ENCODE assay signal across 8 mouse cellular contexts in genomic region chr10:89685391-89686138, GRCm38 (mm10). TPM values are rescaled to one million over a fixed set of nuclear protein-coding genes. Genes with fewer than 3 reads are reported as not detected.
DNase-seq lines count a peak whose midpoint lies in the region; ATAC-seq lines count a peak whose summit lies in the region.

No protein-coding gene starts in this region.

- no peaks in the 10 kb centered on the region for H3K9me3 ChIP-seq in heart, embryonic 10.5 days
- H3K9me3 ChIP-seq in limb, embryonic 12.5 days = no peaks in the 10 kb centered on the region
- no peaks in the 10 kb centered on the region for H3K9me3 ChIP-seq in midbrain, embryonic 15.5 days

- peaks cover 6% of the 10 kb centered on the region; the same call in 1 of the 2 replicates for H3K36me3 ChIP-seq in heart, embryonic 10.5 days
- H3K36me3 ChIP-seq in limb, embryonic 12.5 days = 0 out of 2 replicates have a peak, but pooled peaks cover 7% of the 10 kb centered on the region
- no peaks in the 10 kb centered on the region for H3K36me3 ChIP-seq in midbrain, embryonic 15.5 days (replicated peaks)

- peak overlapping the region; percentile 100 for H3K4me3 ChIP-seq in heart, embryonic 10.5 days
- peak overlapping the region; percentile 97 for H3K4me3 ChIP-seq in limb, embryonic 12.5 days (replicated peaks)
- H3K4me3 ChIP-seq in midbrain, embryonic 15.5 days = peak overlapping the region; percentile 94

- peak; percentile 87 for DNase-seq in heart, embryonic 10.5 days (ENCODE audit: low spot score)
- no peak for DNase-seq in heart, postnatal 25 days (ENCODE audit: low spot score)
- DNase-seq in A20 (ENCODE audit: low read depth, low spot score) (peak; percentile 39), adipocyte (ENCODE audit: low spot score) (peak; percentile 18)
- no peak for DNase-seq in frontal cortex, postnatal 10 days (ENCODE audit: low spot score in 2 of 2)

- H3K9ac ChIP-seq in limb, embryonic 12.5 days (replicated peaks) = peak overlapping the region; percentile 87
- H3K9ac ChIP-seq in midbrain, embryonic 15.5 days = peak overlapping the region; percentile 89

- WGBS in heart, embryonic 10.5 days = under 1% methylated on average over 48 of the region's 51 CpGs
- WGBS in limb, embryonic 12.5 days = 2% methylated on average over 51 of the region's 51 CpGs
- 1% methylated on average over 51 of the region's 51 CpGs for WGBS in midbrain, embryonic 15.5 days

- H3K4me2 ChIP-seq in limb, embryonic 12.5 days = peak overlapping the region; percentile 88
- H3K4me2 ChIP-seq in midbrain, embryonic 15.5 days = peak overlapping the region; percentile 55

- intact Hi-C loops in heart, postnatal 25 days (cut with DNase I) = loop anchor here (2.0 kb wide), 1 partner anchor 47 kb away; the partner anchor contains the start of gene Actr6

- ATAC-seq in granulocyte monocyte progenitor cell, adult 5-6 weeks (replicated peaks; ENCODE audit: poor library complexity, severe bottlenecking) = peak; percentile 18
- ATAC-seq in limb, embryonic 12.5 days (ENCODE audit: insufficient number of reproducible peaks, insufficient read depth, low FRiP score, low TSS enrichment, low read depth) = peak; percentile 79
- peak; percentile 83 for ATAC-seq in midbrain, embryonic 15.5 days (replicated peaks)

- peaks cover 5% of the 10 kb centered on the region; the same call in 1 of the 2 replicates for H3K4me1 ChIP-seq in heart, embryonic 10.5 days
- H3K4me1 ChIP-seq in limb, embryonic 12.5 days (replicated peaks) = peaks cover 5% of the 10 kb centered on the region
- peaks cover 22% of the 10 kb centered on the region for H3K4me1 ChIP-seq in midbrain, embryonic 15.5 days

- H3K27ac ChIP-seq in heart, embryonic 10.5 days = peak overlapping the region; percentile 92
- H3K27ac ChIP-seq in limb, embryonic 12.5 days = peak overlapping the region; percentile 73; the same call in 1 of the 2 replicates
- H3K27ac ChIP-seq in midbrain, embryonic 15.5 days = peak overlapping the region; percentile 80

- no peaks in the 10 kb centered on the region for H3K27me3 ChIP-seq in heart, embryonic 10.5 days (ENCODE audit: insufficient read depth, poor library complexity, severe bottlenecking)
- H3K27me3 ChIP-seq in limb, embryonic 12.5 days = no peaks in the 10 kb centered on the region
- no peaks in the 10 kb centered on the region for H3K27me3 ChIP-seq in midbrain, embryonic 15.5 days (replicated peaks)

RNA-seq across cellular contexts. Expression of gene Scyl2, which starts 0.5 kb away (rescaled TPM):
- polyA plus RNA-seq in heart, embryonic 10.5 days (2016; fragmentation: Nextera tagmentation; extraction: Ambion mirVana) = 5.9 and 6.2 TPM in 2 replicates
- total RNA-seq in heart, postnatal 25 days (2021) = 10 to 100 TPM; 14.9 to 16.3 TPM
- 19.8 and 28.0 TPM in 2 replicates for total RNA-seq in granulocyte monocyte progenitor cell, adult 5-6 weeks (2014; fragmentation: Nextera tagmentation)
- 23.7 and 27.2 TPM in 2 replicates for total RNA-seq in granulocyte monocyte progenitor cell, adult 5-6 weeks (2017)
- polyA plus RNA-seq in limb, embryonic 12.5 days (2016; fragmentation: Nextera tagmentation; extraction: Ambion mirVana) = 9.2 and 9.7 TPM in 2 replicates
- polyA plus RNA-seq in midbrain, embryonic 15.5 days (2015; fragmentation: Nextera tagmentation; extraction: Ambion mirVana) = 9.1 and 10.1 TPM in 2 replicates

RNA-seq across cellular contexts. Expression of gene Actr6, which starts 46.5 kb away (rescaled TPM):
- polyA plus RNA-seq in heart, embryonic 10.5 days (2016; fragmentation: Nextera tagmentation; extraction: Ambion mirVana) = 25.6 and 28.0 TPM in 2 replicates
- 10 to 100 TPM; 11.5 to 12.2 TPM for total RNA-seq in heart, postnatal 25 days (2021)
- total RNA-seq in granulocyte monocyte progenitor cell, adult 5-6 weeks (2014; fragmentation: Nextera tagmentation) = 17.4 and 24.6 TPM in 2 replicates
- total RNA-seq in granulocyte monocyte progenitor cell, adult 5-6 weeks (2017) = 26.8 and 30.5 TPM in 2 replicates
- 37.8 and 40.7 TPM in 2 replicates for polyA plus RNA-seq in limb, embryonic 12.5 days (2016; fragmentation: Nextera tagmentation; extraction: Ambion mirVana)
- polyA plus RNA-seq in midbrain, embryonic 15.5 days (2015; fragmentation: Nextera tagmentation; extraction: Ambion mirVana) = 47.7 and 55.6 TPM in 2 replicates

RNA-seq across cellular contexts. Expression of gene Uhrf1bp1l, which starts 59.2 kb away (rescaled TPM):
- polyA plus RNA-seq in heart, embryonic 10.5 days (2016; fragmentation: Nextera tagmentation; extraction: Ambion mirVana) = 23.8 and 26.4 TPM in 2 replicates
- 10 to 100 TPM; 23.0 to 25.0 TPM for total RNA-seq in heart, postnatal 25 days (2021)
- 46.9 and 65.2 TPM in 2 replicates for total RNA-seq in granulocyte monocyte progenitor cell, adult 5-6 weeks (2014; fragmentation: Nextera tagmentation)
- total RNA-seq in granulocyte monocyte progenitor cell, adult 5-6 weeks (2017) = 40.3 and 44.9 TPM in 2 replicates
- 29.5 and 32.1 TPM in 2 replicates for polyA plus RNA-seq in limb, embryonic 12.5 days (2016; fragmentation: Nextera tagmentation; extraction: Ambion mirVana)
- polyA plus RNA-seq in midbrain, embryonic 15.5 days (2015; fragmentation: Nextera tagmentation; extraction: Ambion mirVana) = 30.0 TPM in 2 replicates

Comparison
In these comparisons a context has a peak if more than half of its experiments do, and no peak if none do; other contexts are left out.
1. DNase-seq: peak in heart, embryonic 10.5 days (single experiment), A20 (single experiment) and adipocyte (single experiment); none in heart, postnatal 25 days (single experiment) and frontal cortex, postnatal 10 days (0 of 2).
2. ATAC-seq: peak in every context shown above with its lines; median percentile 83 in midbrain, embryonic 15.5 days; 79 in limb, embryonic 12.5 days; 18 in granulocyte monocyte progenitor cell, adult 5-6 weeks.
3. Peak in every context shown above with its lines, with median percentiles within 50 percentile points of each other: H3K27ac ChIP-seq and H3K4me3 ChIP-seq.